Mouse (Mus musculus) activated CD4-positive, CD25-positive, alpha-beta regulatory T cell, adult 4 months (primary cell): ENCODE results near the gene Txlnb. TPM values are rescaled to one million over a fixed set of nuclear protein-coding genes. Genes with fewer than 3 reads are reported as not detected.
A peak's percentile ranks its signal among the peaks of the same experiment; 100 is the strongest.
"Not testable (repeated sequence)": the region's sequence is repeated elsewhere in the genome, so short reads cannot be mapped to it uniquely, and the experiment has no call there.

Experiments used
- ATAC-seq: one replicate; pipeline ENCODE4 v1.8.0; 2017
- polyA plus RNA-seq, 2 experiments: library from polyadenylated mRNA; unstranded; fragments of 100-300 nt; shearing (Covaris generic); gene quantifications; one replicate each; pipeline ENCODE4 v1.2.1; 2017

Gene Txlnb
- polyA plus RNA-seq = 1 to 10 TPM; 1.2 to 2.7 TPM

GRCm38 (mm10) chr10:17795767-17796631, at the start of gene Txlnb:
Gene Txlnb, plus strand, starts transcription at chr10:17796226.
- peak; percentile 84 for ATAC-seq

- no peak for ATAC-seq
Observed at GRCm38 (mm10) chr10:17752478-17752877, 43.5 kb upstream of the Txlnb start.

GRCm38 (mm10) chr10:17759772-17760171, 36.3 kb upstream of the Txlnb start:
- ATAC-seq = no peak

DNA sequence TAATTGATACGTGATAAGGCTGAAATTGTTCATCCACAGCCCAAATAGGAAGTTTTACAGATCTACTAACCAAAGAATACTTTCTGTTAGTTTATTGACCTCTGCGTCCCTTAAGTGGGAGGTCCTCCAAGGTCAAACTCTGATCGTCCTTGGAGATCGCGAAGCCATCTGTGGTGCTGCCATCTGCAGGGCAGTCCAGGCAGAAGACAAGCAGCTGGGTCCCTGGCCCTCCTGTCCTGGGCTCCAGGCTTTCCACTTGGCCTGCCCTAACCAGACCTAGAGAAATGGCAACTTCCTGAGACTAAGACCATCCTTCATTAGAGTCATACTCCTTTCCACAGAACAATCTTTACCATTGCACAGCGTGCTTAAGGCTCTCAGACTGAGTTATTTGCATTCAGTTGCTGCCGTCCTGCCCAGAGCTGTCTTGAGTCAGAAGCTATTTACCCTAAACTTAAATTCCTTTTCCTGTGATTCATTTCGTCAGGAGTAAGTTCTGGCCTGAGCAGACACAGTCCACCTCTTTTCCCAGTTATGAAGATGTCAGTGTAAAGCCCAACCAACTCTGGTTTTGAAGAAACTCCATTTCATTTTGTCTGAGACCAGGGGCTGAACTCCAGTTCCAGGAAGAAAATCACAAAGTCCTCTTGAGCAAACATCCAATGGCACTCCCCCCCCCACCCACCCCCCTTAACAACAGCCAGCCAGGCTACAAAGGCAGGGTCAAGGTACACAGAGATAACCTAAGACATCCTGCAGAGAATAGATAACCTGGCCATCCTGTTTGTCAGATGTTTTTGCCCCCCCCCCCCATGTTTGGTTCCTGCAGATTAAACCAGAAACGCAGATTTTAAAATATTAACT, 35.0 kb upstream of the Txlnb start:
- no peak for ATAC-seq

- ATAC-seq = no peak
Observed at GRCm38 (mm10) chr10:17761652-17762051, 34.4 kb upstream of the Txlnb start.

- ATAC-seq = no peak
Observed at GRCm38 (mm10) chr10:17762946-17763345, 33.1 kb upstream of the Txlnb start.

DNA sequence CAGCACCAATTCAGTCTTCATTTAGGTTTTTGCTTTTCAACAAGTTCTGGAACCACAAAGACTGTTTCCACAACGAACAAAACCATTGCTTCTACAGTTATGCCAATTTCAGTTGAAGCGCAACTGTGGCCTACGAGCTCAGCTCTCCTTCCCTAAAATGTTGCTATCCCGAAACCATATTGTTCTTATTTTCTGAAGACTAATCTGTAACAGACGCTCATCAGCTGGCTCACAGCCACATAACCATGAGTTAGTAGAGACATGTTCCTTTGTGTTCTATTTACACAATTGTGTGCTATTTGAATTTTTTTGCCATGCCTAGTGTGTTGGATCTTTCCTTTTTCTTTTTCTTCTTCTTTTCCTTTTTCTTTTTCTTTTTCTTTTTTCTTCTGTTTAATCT, 26.2 kb upstream of the Txlnb start:
- ATAC-seq = no peak

- ATAC-seq = peak; percentile 88
Observed at GRCm38 (mm10) chr10:17772364-17772763, 23.7 kb upstream of the Txlnb start.

DNA sequence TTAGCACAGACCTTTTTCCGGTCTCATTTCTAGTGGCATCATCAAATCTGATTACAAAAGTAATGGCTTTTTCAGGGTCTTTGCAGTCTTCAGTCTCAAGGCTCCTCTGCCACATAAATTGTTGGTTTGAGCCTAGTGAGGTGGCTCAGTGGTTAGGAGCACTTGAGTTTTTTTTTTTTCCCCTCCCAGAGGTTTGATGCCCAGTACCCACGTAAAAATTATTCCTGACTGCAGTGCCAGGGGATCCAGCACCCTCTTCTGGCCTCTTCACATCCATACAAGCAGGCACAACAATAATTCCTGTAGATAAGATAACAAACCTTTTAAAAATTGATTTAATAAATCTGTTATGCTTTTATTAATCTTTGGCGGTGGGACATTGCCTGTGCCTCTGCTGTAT, 21.7 kb upstream of the Txlnb start:
- no peak for ATAC-seq

- ATAC-seq = peak; percentile 34
Observed at GRCm38 (mm10) chr10:17775079-17775478, 20.9 kb upstream of the Txlnb start.

GRCm38 (mm10) chr10:17776684-17777083, 19.3 kb upstream of the Txlnb start:
- ATAC-seq = not testable (repeated sequence)

GRCm38 (mm10) chr10:17786771-17787170, 9.3 kb upstream of the Txlnb start:
- no peak for ATAC-seq

DNA sequence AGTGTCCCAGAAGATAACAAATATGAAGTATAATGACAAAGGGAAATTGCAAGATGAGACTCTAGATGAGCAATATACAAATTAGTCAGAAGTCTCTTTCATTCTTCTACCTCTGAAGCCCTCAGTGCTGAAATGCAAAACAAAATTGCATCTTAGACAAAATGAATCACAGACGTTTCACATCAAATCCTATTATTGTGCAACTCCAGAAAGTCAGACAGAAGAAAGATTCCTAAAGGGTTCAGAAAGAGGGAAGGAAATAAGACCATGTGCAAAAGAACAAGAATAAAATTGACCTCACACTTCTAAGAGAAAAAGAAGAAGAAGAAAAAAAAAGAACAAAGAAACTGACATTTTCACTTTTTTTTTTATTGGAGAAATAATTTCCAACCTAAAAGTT, 8.1 kb upstream of the Txlnb start:
- no peak for ATAC-seq

DNA sequence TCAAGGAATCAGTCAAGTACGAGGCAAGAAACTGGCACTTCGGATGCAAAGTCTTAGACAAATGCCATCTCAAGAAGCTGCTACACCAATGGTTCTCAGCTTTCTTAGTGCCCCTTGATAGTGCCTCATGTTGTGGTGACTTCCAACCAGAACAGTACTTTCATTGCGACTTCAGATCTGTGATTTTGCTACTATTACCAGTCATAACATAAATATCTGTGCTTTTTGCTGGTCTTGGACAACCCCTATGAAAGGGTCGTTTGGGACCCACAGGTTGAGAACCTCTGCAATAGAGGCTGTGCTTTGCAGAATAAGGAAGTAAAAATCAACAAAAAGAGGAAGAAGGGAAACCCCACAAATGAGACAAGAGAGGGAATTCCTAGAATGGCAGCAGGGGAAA, 7.7 kb upstream of the Txlnb start:
- no peak for ATAC-seq

GRCm38 (mm10) chr10:17793926-17794325, 2.1 kb upstream of the Txlnb start:
- ATAC-seq = no peak

DNA sequence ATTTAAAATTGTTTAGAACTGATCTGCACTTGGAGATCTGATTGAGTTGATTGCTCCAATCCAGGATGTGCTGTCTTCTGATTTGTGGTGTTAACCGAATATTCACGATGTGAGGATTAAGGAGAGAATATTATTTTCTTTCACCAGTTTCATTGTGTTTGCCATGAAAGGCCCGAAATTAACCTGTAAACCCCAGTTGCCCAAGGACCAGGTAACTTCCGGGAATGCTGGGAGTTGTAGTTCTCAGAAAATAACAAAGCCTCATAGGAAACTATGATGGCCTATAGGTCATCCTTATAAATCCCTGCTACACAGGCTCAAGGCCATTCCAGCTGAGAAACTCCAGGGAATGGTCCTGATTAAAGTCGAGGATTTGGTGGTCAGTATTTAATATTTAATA, 1.6 kb upstream of the Txlnb start:
- no peak for ATAC-seq

- no peak for ATAC-seq
Observed at GRCm38 (mm10) chr10:17795227-17795626, 799 bp upstream of the Txlnb start.

GRCm38 (mm10) chr10:17796846-17797631, 1.0 kb downstream of the Txlnb start:
- ATAC-seq = peak; percentile 56

- ATAC-seq = no peak
Observed at GRCm38 (mm10) chr10:17797681-17798080, 1.7 kb downstream of the Txlnb start.

- ATAC-seq = no peak
Observed at GRCm38 (mm10) chr10:17801788-17802187, 5.8 kb downstream of the Txlnb start.

GRCm38 (mm10) chr10:17808526-17808925, 12.5 kb downstream of the Txlnb start:
- no peak for ATAC-seq

GRCm38 (mm10) chr10:17815052-17815451, 19.0 kb downstream of the Txlnb start:
- ATAC-seq = no peak

- ATAC-seq = not testable (repeated sequence)
Observed at GRCm38 (mm10) chr10:17820422-17820821, 24.4 kb downstream of the Txlnb start.
